Mouse (Mus musculus) liver, adult 2 months (tissue): ENCODE results near the gene Abcb9.

Experiments
- CTCF ChIP-seq: fragments of 200-500 bp; IDR thresholded peaks from 2 replicates; pipeline ENCODE4 v1.5.1; 2011; ENCODE audit warnings: low read depth, low read length, control low read depth
- POLR2A ChIP-seq: fragments of 200-500 bp; IDR thresholded peaks from 2 replicates; pipeline ENCODE4 v1.6.1; 2011; ENCODE audit warnings: low read length, control low read depth; ENCODE audit not compliant: insufficient read depth; ENCODE audit errors: extremely low read depth

DNA sequence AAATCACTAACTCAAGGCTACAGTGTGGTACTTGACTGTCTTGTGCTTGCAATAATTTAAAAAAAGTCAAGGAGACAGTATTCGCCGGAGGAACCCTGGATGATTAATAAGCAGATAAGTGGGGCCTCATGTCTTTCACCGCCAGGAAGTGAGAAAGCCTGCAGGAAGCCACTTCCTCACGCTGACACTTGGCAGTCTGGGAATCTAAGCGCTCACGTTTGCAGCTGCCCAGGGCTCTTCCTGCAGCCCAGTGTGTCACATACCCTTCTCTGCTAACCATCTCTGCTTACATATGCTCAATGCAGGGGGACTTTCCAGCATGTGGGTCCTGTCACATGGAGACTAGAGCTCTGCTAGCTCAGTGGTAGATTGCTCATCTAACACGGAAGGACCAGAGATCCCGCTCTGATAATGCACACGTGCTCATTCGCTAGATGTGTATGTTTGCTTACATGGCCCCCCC is 20.7 kb downstream of the Abcb9 start:
- TF ChIP-seq CTCF (no peak), POLR2A (no peak)
